Mouse (Mus musculus) kidney, adult 2 months (tissue): Measurements from ENCODE around the gene Plcb3. TPM values are rescaled to one million over a fixed set of nuclear protein-coding genes. Genes with fewer than 3 reads are reported as not detected.

Experiments used
- DNase-seq: peaks from one replicate; pipeline ENCODE4 v3.0.0; 2021
- H3K27ac ChIP-seq: fragments of 200-500 bp; 2 replicates; pipeline ENCODE4 v1.5.1; 2012; ENCODE audit warnings: low read depth, low read length, control low read depth, inconsistent platforms; ENCODE audit not compliant: insufficient read depth
- H3K27me3 ChIP-seq: fragments of 200-500 bp; replicated peaks from 2 replicates; pipeline ENCODE4 v1.6.1; 2012; ENCODE audit warnings: mild to moderate bottlenecking, moderate library complexity, low read length, inconsistent platforms; ENCODE audit not compliant: control insufficient read depth, insufficient read depth
- H3K36me3 ChIP-seq: fragments of 200-500 bp; 2 replicates; pipeline ENCODE4 v1.6.1; 2012; ENCODE audit warnings: mild to moderate bottlenecking, moderate library complexity, low read length, inconsistent platforms; ENCODE audit not compliant: control insufficient read depth, insufficient read depth
- H3K4me1 ChIP-seq: fragments of 200-500 bp; 2 replicates; pipeline ENCODE4 v1.6.1; 2011; ENCODE audit warnings: low read length; ENCODE audit not compliant: control insufficient read depth, insufficient read depth
- H3K4me3 ChIP-seq: fragments of 200-500 bp; 2 replicates; pipeline ENCODE4 v1.5.1; 2011; ENCODE audit warnings: mild to moderate bottlenecking, low read depth, low read length, control low read depth; ENCODE audit not compliant: insufficient read depth
- CTCF ChIP-seq: fragments of 200-500 bp; conservative IDR thresholded peaks from 2 replicates; pipeline ENCODE4 v1.5.1; 2011; ENCODE audit warnings: low read depth, mild to moderate bottlenecking, control low read depth, low read length, moderate library complexity, mixed read lengths; ENCODE audit not compliant: insufficient read depth, insufficient read length
- POLR2A ChIP-seq: fragments of 200-500 bp; IDR thresholded peaks from one replicate; pipeline ENCODE4 v1.6.1; 2011; ENCODE audit warnings: low read depth, low read length, control low read depth
- WGBS: fragments of 180-500 bp; shearing (Covaris S2); methylation state at CpG from one replicate; pipeline ENCODE4 v1.1.7; 2018; 5-methylcytosine and 5-hydroxymethylcytosine counted together
- polyA plus RNA-seq: library from polyadenylated mRNA; depleted of rRNA; stranded (reverse); fragments of >200 nt; gene quantifications from 2 replicates; pipeline ENCODE4 v1.2.3, GENCODE M21; 2012

Plcb3 gene
- polyA plus RNA-seq, 1 experiment, result 40.2 TPM

- Histone ChIP-seq H3K36me3 (no peaks in the 10 kb centered on the region), H3K27me3 (no peaks in the 10 kb centered on the region), H3K27ac (no peak overlapping the region), H3K4me3 (no peak overlapping the region), H3K4me1 (peaks cover 10% of the 10 kb centered on the region; the same call in 1 of the 2 replicates)
- DNase-seq, result no peak
- no peak for TF ChIP-seq POLR2A
- TF ChIP-seq CTCF, result no peak
- WGBS, result 94% methylated on average over 6 of the region's 6 CpGs
These were observed 32.6 kb downstream of the Plcb3 start for GRCm38 (mm10) chr19:6943709-6944108.

GRCm38 (mm10) chr19:6942764-6943163 is 33.5 kb downstream of the Plcb3 start:
- 25% methylated on average over 5 of the region's 5 CpGs for WGBS
- no peaks in the 10 kb centered on the region for H3K27me3 ChIP-seq
- H3K4me3 ChIP-seq, result peak overlapping the region; percentile 57

GRCm38 (mm10) chr19:6942249-6942691 is 34.0 kb downstream of the Plcb3 start, which contains the start of gene Gpr137:
Gpr137 (minus strand) TSS chr19:6942480.
- Histone ChIP-seq H3K36me3 (no peaks in the 10 kb centered on the region), H3K27me3 (no peaks in the 10 kb centered on the region), H3K4me3 (peak within 1 kb of the TSS; percentile 81), H3K4me1 (peaks cover 18% of the 10 kb centered on the region; the same call in 1 of the 2 replicates), H3K27ac (peak within 1 kb of the TSS; percentile 84)
- TF ChIP-seq CTCF, result no peak
- peak; percentile 50 for TF ChIP-seq POLR2A
- under 1% methylated on average over 27 of the region's 27 CpGs for WGBS
- DNase-seq, result peak; percentile 99

More at GRCm38 (mm10) chr19:6942764-6943163, 33.5 kb downstream of the Plcb3 start:
- no peak for DNase-seq
- no peak for TF ChIP-seq CTCF
- no peak for TF ChIP-seq POLR2A
- peak overlapping the region; percentile 46 for H3K27ac ChIP-seq
- peaks cover 17% of the 10 kb centered on the region; the same call in 1 of the 2 replicates for H3K4me1 ChIP-seq
- no peaks in the 10 kb centered on the region for H3K36me3 ChIP-seq

GRCm38 (mm10) chr19:6941372-6942248 is 34.7 kb downstream of the Plcb3 start, which contains the start of gene Bad:
Bad (plus strand) TSS chr19:6941861.
- DNase-seq, result peak; percentile 95
- Histone ChIP-seq H3K27me3 (no peaks in the 10 kb centered on the region), H3K4me1 (peaks cover 18% of the 10 kb centered on the region; the same call in 1 of the 2 replicates), H3K27ac (peak within 1 kb of the TSS; percentile 84), H3K36me3 (no peaks in the 10 kb centered on the region), H3K4me3 (peak within 1 kb of the TSS; percentile 81)
- WGBS, result under 1% methylated on average over 83 of the region's 83 CpGs
- TF ChIP-seq POLR2A (peak; percentile 22), CTCF (no peak)

- no peaks in the 10 kb centered on the region for H3K27me3 ChIP-seq
- TF ChIP-seq POLR2A (no peak), CTCF (no peak)
- no peaks in the 10 kb centered on the region for H3K36me3 ChIP-seq
- peak overlapping the region; percentile 81 for H3K4me3 ChIP-seq
- 20% methylated on average over 29 of the region's 29 CpGs for WGBS
- peak overlapping the region; percentile 74 for H3K27ac ChIP-seq
- H3K4me1 ChIP-seq, result peaks cover 18% of the 10 kb centered on the region; the same call in 1 of the 2 replicates
- DNase-seq, result no peak
These were observed 35.6 kb downstream of the Plcb3 start for GRCm38 (mm10) chr19:6940396-6941351.

- TF ChIP-seq CTCF (no peak), POLR2A (no peak)
- WGBS, result 89% methylated on average over 20 of the region's 20 CpGs
These were observed 36.9 kb downstream of the Plcb3 start for GRCm38 (mm10) chr19:6939106-6940002.

More at GRCm38 (mm10) chr19:6939106-6940002, 36.9 kb downstream of the Plcb3 start:
- Histone ChIP-seq H3K27ac (no peak overlapping the region), H3K36me3 (no peaks in the 10 kb centered on the region), H3K4me3 (no peak overlapping the region), H3K27me3 (no peaks in the 10 kb centered on the region), H3K4me1 (peaks cover 18% of the 10 kb centered on the region; the same call in 1 of the 2 replicates)
- DNase-seq, result no peak
